8 mouse cellular contexts compared by ENCODE assay signal in the genomic region with DNA sequence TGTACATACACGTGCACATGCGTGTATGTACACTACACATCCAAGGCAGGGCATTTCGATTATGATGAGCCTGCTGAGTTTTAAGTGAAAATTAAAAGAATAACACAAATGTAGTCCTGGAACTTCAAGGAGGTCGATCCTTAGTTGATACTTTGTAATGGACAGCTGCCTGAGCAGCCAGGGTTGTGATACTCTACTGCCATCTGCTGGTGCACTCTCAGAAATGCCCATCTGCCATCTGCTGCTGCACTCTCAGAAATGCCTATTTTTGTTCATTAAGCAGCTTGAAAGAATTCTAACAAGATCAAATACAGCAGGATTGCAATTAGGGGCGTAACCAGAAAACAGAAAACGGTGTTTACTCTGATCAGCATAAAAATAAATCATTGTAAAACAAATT.
DNase-seq lines count a peak whose midpoint lies in the region; ATAC-seq and TF ChIP-seq lines count a peak whose summit lies in the region.

No protein-coding gene starts in this region.

- ATAC-seq in midbrain, embryonic 13.5 days: peak; percentile 65
- no peak for ATAC-seq in erythroid progenitor cell, adult 5-6 weeks (replicated peaks; ENCODE audit: low FRiP score, poor library complexity, severe bottlenecking)

- H3K27ac ChIP-seq in midbrain, embryonic 13.5 days: no peak overlapping the region

- H3K4me1 ChIP-seq in E14TG2a.4 (replicated peaks; ENCODE audit: low read depth, low read length): no peaks in the 10 kb centered on the region
- no peaks in the 10 kb centered on the region for H3K4me1 ChIP-seq in midbrain, embryonic 13.5 days (replicated peaks)

- WGBS in midbrain, embryonic 13.5 days: 28% methylated on average over 6 of the region's 6 CpGs

- peak; percentile 84 for TF ChIP-seq CTCF in E14TG2a.4 (conservative IDR thresholded peaks at IDR 0.05; ENCODE audit: low read length)

- H3K9me3 ChIP-seq in E14TG2a.4 (ENCODE audit: low read length): no peaks in the 10 kb centered on the region
- H3K9me3 ChIP-seq in midbrain, embryonic 13.5 days: no peaks in the 10 kb centered on the region

- DNase-seq in gastrocnemius, postnatal 10 days: peak; percentile 29
- no peak for DNase-seq in gastrocnemius, postnatal 14 days
- DNase-seq in cerebellum, postnatal 14 days: peak; percentile 59 to 69
- DNase-seq in frontal cortex, postnatal 36 days (ENCODE audit: low spot score in 2 of 2): peak; percentile 31 to 60
- peak; percentile 55 to 69 for DNase-seq in layer of hippocampus, postnatal 10 days (ENCODE audit: low spot score in 2 of 2)

- H3K4me2 ChIP-seq in midbrain, embryonic 13.5 days (replicated peaks): no peak overlapping the region

- intact Hi-C loops in gastrocnemius, postnatal 14 days (cut with DNase I; ENCODE audit: low total_unique reads): no loop called here

- H3K36me3 ChIP-seq in E14TG2a.4 (ENCODE audit: insufficient read depth, low read length): no peaks in the 10 kb centered on the region
- H3K36me3 ChIP-seq in midbrain, embryonic 13.5 days: no peaks in the 10 kb centered on the region

- H3K27me3 ChIP-seq in E14TG2a.4 (ENCODE audit: insufficient read depth, low read length): no peaks in the 10 kb centered on the region
- H3K27me3 ChIP-seq in midbrain, embryonic 13.5 days: no peaks in the 10 kb centered on the region

- H3K4me3 ChIP-seq in E14TG2a.4 (replicated peaks; ENCODE audit: low read length): no peak overlapping the region
- no peak overlapping the region for H3K4me3 ChIP-seq in midbrain, embryonic 13.5 days (replicated peaks)

- no peak overlapping the region for H3K9ac ChIP-seq in midbrain, embryonic 13.5 days (replicated peaks)
